ENCODE assay signal across 8 mouse cellular contexts in the genomic region with DNA sequence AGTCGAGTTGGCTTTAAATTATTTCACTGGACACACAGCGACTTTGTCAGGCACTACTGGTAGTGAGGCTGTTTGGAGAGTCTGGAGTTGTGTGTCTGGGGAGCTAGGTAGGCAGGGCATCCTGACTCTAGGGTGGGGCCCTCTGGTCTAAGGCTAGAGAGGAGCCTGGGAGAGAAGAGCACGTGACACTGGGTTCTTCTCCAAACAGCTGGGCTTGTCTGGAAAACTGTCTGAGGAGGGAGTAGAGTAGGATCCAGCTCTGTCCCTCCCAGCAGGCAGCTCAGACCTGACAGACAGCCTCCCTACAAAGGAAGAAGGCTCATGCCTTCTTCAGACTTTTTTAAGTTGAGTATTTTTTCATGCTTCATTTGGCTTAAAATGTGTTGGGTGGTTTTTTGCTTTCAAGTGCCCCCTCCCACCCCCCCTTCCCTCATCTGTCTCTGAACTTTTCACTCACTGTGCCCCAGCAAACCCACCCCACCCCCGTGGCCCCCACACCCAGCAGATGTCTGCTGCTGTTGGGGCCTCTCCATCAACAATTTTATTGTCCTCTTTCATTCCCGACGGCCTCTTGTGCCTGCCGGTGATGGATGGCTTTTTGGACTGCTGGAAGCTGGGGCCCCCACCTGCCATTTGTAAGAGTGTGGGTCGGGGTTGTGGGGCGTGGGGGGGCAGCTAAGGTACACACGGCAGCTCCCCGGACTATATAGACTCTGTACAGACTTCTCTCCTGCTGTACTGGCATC. TPM values are rescaled to one million over a fixed set of nuclear protein-coding genes. Genes with fewer than 3 reads are reported as not detected.
A peak's percentile ranks its signal among the peaks of the same experiment; 100 is the strongest.
DNase-seq lines count a peak whose midpoint lies in the region; ATAC-seq lines count a peak whose summit lies in the region.

No protein-coding gene starts in this region.

- H3K4me2 ChIP-seq in kidney, embryonic 14.5 days (replicated peaks; ENCODE audit: low read depth, low read length) = peak overlapping the region; percentile 36
- peak overlapping the region; percentile 22; the same call in 1 of the 2 replicates for H3K4me2 ChIP-seq in limb, embryonic 15.5 days

- DNase-seq in kidney, postnatal 36 days = no peak
- DNase-seq in ES-CJ7 (ENCODE audit: low read depth, low spot score) = peak; percentile 88
- DNase-seq in heart, adult 8-10 months (ENCODE audit: low spot score) = peak; percentile 69
- no peak for DNase-seq in B cell, adult 2 months
- DNase-seq in cerebellum, adult 11 months = no peak

- no peak overlapping the region for H3K4me3 ChIP-seq in kidney, embryonic 14.5 days (ENCODE audit: low read length)
- no peak overlapping the region for H3K4me3 ChIP-seq in limb, embryonic 15.5 days

- no peaks in the 10 kb centered on the region for H3K9me3 ChIP-seq in kidney, embryonic 14.5 days (ENCODE audit: control insufficient read depth, low read length)
- no peaks in the 10 kb centered on the region for H3K9me3 ChIP-seq in limb, embryonic 15.5 days

- H3K27ac ChIP-seq in kidney, embryonic 14.5 days (ENCODE audit: low read depth, low read length) = peak overlapping the region; percentile 82
- peak overlapping the region; percentile 77 for H3K27ac ChIP-seq in limb, embryonic 15.5 days

- H3K27me3 ChIP-seq in kidney, embryonic 14.5 days (ENCODE audit: control insufficient read depth, insufficient read depth, low read length) = peaks cover 4% of the 10 kb centered on the region
- H3K27me3 ChIP-seq in limb, embryonic 15.5 days = no peaks in the 10 kb centered on the region

- peak overlapping the region; percentile 28; the same call in 1 of the 2 replicates for H3K9ac ChIP-seq in kidney, embryonic 14.5 days (ENCODE audit: low read depth, low read length)
- H3K9ac ChIP-seq in limb, embryonic 15.5 days = no peak overlapping the region

- peak; percentile 56 for ATAC-seq in kidney, embryonic 14.5 days (ENCODE audit: low FRiP score, low TSS enrichment)
- peak; percentile 35 for ATAC-seq in limb, embryonic 15.5 days (ENCODE audit: insufficient number of reproducible peaks, low FRiP score, low TSS enrichment, low read depth)
- no peak for ATAC-seq in erythroid progenitor cell, adult 5-6 weeks (replicated peaks; ENCODE audit: low FRiP score, poor library complexity, severe bottlenecking)

- 2% methylated on average over 11 of the region's 11 CpGs for WGBS in kidney, embryonic 14.5 days
- WGBS in limb, embryonic 15.5 days = 5% methylated on average over 11 of the region's 11 CpGs

- H3K36me3 ChIP-seq in kidney, embryonic 14.5 days (ENCODE audit: control insufficient read depth, insufficient read depth, low read length) = no peaks in the 10 kb centered on the region
- H3K36me3 ChIP-seq in limb, embryonic 15.5 days = no peaks in the 10 kb centered on the region

- H3K4me1 ChIP-seq in kidney, embryonic 14.5 days (ENCODE audit: control insufficient read depth, insufficient read depth, low read length) = peaks cover 67% of the 10 kb centered on the region
- peaks cover 88% of the 10 kb centered on the region for H3K4me1 ChIP-seq in limb, embryonic 15.5 days

RNA-seq across cellular contexts. Expression of a gene that starts 5.7 kb away (rescaled TPM):
- 6.8 and 9.2 TPM in 2 replicates for polyA plus RNA-seq in kidney, embryonic 14.5 days (2014; fragmentation: Nextera tagmentation; extraction: Ambion mirVana)
- total RNA-seq in heart, adult 8-10 months (2022) = 1 to 10 TPM; 3.1 to 4.4 (median 3.5) TPM
- polyA plus RNA-seq in limb, embryonic 15.5 days (2015; fragmentation: Nextera tagmentation; extraction: Ambion mirVana) = 4.7 and 5.7 TPM in 2 replicates
- not detected in 2 replicates for total RNA-seq in erythroid progenitor cell, adult 5-6 weeks (2015; ENCODE audit: low replicate concordance)
- not detected in 2 replicates for total RNA-seq in erythroid progenitor cell, adult 5-6 weeks (2017; ENCODE audit: low replicate concordance)

RNA-seq across cellular contexts. Expression of a gene that starts 50.2 kb away (rescaled TPM):
- 0.99 and 1.4 TPM in 2 replicates for polyA plus RNA-seq in kidney, embryonic 14.5 days (2014; fragmentation: Nextera tagmentation; extraction: Ambion mirVana)
- total RNA-seq in heart, adult 8-10 months (2022) = not detected
- polyA plus RNA-seq in limb, embryonic 15.5 days (2015; fragmentation: Nextera tagmentation; extraction: Ambion mirVana) = 0.24 TPM in 1 of 2 replicates, not detected in the other
- total RNA-seq in erythroid progenitor cell, adult 5-6 weeks (2015; ENCODE audit: low replicate concordance) = not detected in 2 replicates
- total RNA-seq in erythroid progenitor cell, adult 5-6 weeks (2017; ENCODE audit: low replicate concordance) = not detected in 2 replicates

Comparison
In these comparisons a context has a peak if more than half of its experiments do, and no peak if none do; other contexts are left out.
1. DNase-seq: peak in ES-CJ7 (single experiment) and heart, adult 8-10 months (single experiment); none in kidney, postnatal 36 days (0 of 2), B cell, adult 2 months (0 of 2) and cerebellum, adult 11 months (single experiment).
2. RNA of a gene that starts 5.7 kb away (total RNA-seq): 3.1 to 4.4 TPM in heart, adult 8-10 months; not detected in erythroid progenitor cell, adult 5-6 weeks; every median in the first group is over 4 times any median in the second.